Mouse (Mus musculus) cerebellum, adult 11 months (tissue): ENCODE measurements around the gene Mrpl43.
"Not testable (repeated sequence)": the region's sequence is repeated elsewhere in the genome, so short reads cannot be mapped to it uniquely, and the experiment has no call there.

Source experiments
- DNase-seq: peaks from one replicate; pipeline ENCODE4 v3.0.0; 2022

The Mrpl43 gene

GRCm38 (mm10) chr19:45005957-45006712 lies at the start of gene Mrpl43:
TSS of gene Mrpl43 (minus strand) at chr19:45006442.
- peak; percentile 94 for DNase-seq

- no peak for DNase-seq
These were observed 48.8 kb upstream of the Mrpl43 start for GRCm38 (mm10) chr19:45054892-45055690.

- no peak for DNase-seq
These were observed 47.2 kb upstream of the Mrpl43 start for GRCm38 (mm10) chr19:45053451-45053850.

- peak; percentile 35 for DNase-seq
These were observed 43.3 kb upstream of the Mrpl43 start for GRCm38 (mm10) chr19:45049523-45049922.

- DNase-seq: no peak
These were observed 42.6 kb upstream of the Mrpl43 start for GRCm38 (mm10) chr19:45048644-45049365.

GRCm38 (mm10) chr19:45047935-45048643 lies 41.8 kb upstream of the Mrpl43 start:
- DNase-seq: peak; percentile 51

- DNase-seq: peak; percentile 94
These were observed 41.2 kb upstream of the Mrpl43 start, which contains the start of gene Sfxn3 for GRCm38 (mm10) chr19:45047417-45047934. TSS of gene Sfxn3 (plus strand) at chr19:45047503.

GRCm38 (mm10) chr19:45046523-45047321 lies 40.5 kb upstream of the Mrpl43 start:
- DNase-seq: peak; percentile 91

- DNase-seq: no peak
These were observed 39.4 kb upstream of the Mrpl43 start, which contains the start of gene Pdzd7 for GRCm38 (mm10) chr19:45045651-45046050. TSS of gene Pdzd7 (minus strand) at chr19:45045717.

GRCm38 (mm10) chr19:45045236-45045635 lies 39.0 kb upstream of the Mrpl43 start:
- no peak for DNase-seq

GRCm38 (mm10) chr19:45044389-45044927 lies 38.2 kb upstream of the Mrpl43 start:
- no peak for DNase-seq

- DNase-seq: no peak
These were observed 34.0 kb upstream of the Mrpl43 start for GRCm38 (mm10) chr19:45040214-45040613.

GRCm38 (mm10) chr19:45038198-45038597 lies 32.0 kb upstream of the Mrpl43 start:
- DNase-seq: not testable (repeated sequence)

GRCm38 (mm10) chr19:45036867-45037266 lies 30.6 kb upstream of the Mrpl43 start:
- DNase-seq: peak; percentile 35

GRCm38 (mm10) chr19:45032570-45033332 lies 26.5 kb upstream of the Mrpl43 start:
- no peak for DNase-seq

GRCm38 (mm10) chr19:45031780-45032179 lies 25.5 kb upstream of the Mrpl43 start:
- peak; percentile 77 for DNase-seq

GRCm38 (mm10) chr19:45030746-45031693 lies 24.8 kb upstream of the Mrpl43 start:
- peak; percentile 84 for DNase-seq

GRCm38 (mm10) chr19:45030111-45030510 lies 23.9 kb upstream of the Mrpl43 start:
- peak; percentile 76 for DNase-seq

GRCm38 (mm10) chr19:45029571-45029970 lies 23.3 kb upstream of the Mrpl43 start:
- no peak for DNase-seq
